Mouse (Mus musculus) lung, postnatal 0 days (tissue): Measurements from ENCODE around the gene Kmt2b.

Experiments
- CTCF ChIP-seq: IDR thresholded peaks from 2 replicates; pipeline ENCODE4 v1.5.1; 2016; ENCODE audit warnings: antibody characterized with exemption, mild to moderate bottlenecking
- EP300 ChIP-seq: IDR thresholded peaks from 2 replicates; pipeline ENCODE4 v1.6.1; 2016; ENCODE audit warnings: antibody characterized with exemption, mild to moderate bottlenecking, control low read depth

- no peak for TF ChIP-seq CTCF
- no peak for TF ChIP-seq EP300
Observed at GRCm38 (mm10) chr7:30558656-30559442, 29.7 kb downstream of the Kmt2b start.
